Mouse (Mus musculus) lung, adult 2 months (tissue): ENCODE results near the gene Zic5.

Source experiments
- CTCF ChIP-seq: fragments of 200-500 bp; IDR thresholded peaks from 2 replicates; pipeline ENCODE4 v1.5.1; 2011; ENCODE audit warnings: mild to moderate bottlenecking, low read length, control low read depth; ENCODE audit not compliant: insufficient read depth
- POLR2A ChIP-seq: fragments of 200-500 bp; IDR thresholded peaks from 2 replicates; pipeline ENCODE4 v1.6.1; 2011; ENCODE audit warnings: low read depth, mild to moderate bottlenecking, control low read depth, low read length, borderline replicate concordance; ENCODE audit errors: extremely low read depth

- TF ChIP-seq POLR2A (no peak), CTCF (no peak)
Measured at GRCm38 (mm10) chr14:122483024-122483385, 17.5 kb upstream of the Zic5 start.
